In genomic region chr16:97797950-97798869, GRCm38 (mm10) we compare ENCODE assay signal across 16 mouse cellular contexts. TPM values are rescaled to one million over a fixed set of nuclear protein-coding genes. Genes with fewer than 3 reads are reported as not detected.
DNase-seq lines count a peak whose midpoint lies in the region; ATAC-seq lines count a peak whose summit lies in the region.
"Had no signal": no experiment of that assay in that cellular context is flagged by ENCODE, and none has a peak within 500 bp of the region (broad histone marks: within the 10 kb centered on the region; RNA-seq: fewer than 3 reads in every experiment).

No protein-coding gene starts in this region.

- peak; percentile 22 for DNase-seq in heart, adult 11 months
- no peak for DNase-seq in heart, adult 8-10 months (ENCODE audit: low spot score)
- peak; percentile 11 for DNase-seq in induced T-regulatory cell, adult 2 months (ENCODE audit: low read depth)
- no peak for DNase-seq in layer of hippocampus, postnatal 36 days
- no peak for DNase-seq in MN1 (ENCODE audit: low spot score)
- DNase-seq in left cerebral cortex, postnatal 10 days (ENCODE audit: extremely low spot score in 1 of 2, low spot score in 2 of 2): no peak
- DNase-seq: cerebellum, adult 9-11 months; heart, adult 18-20 months had no signal

- intact Hi-C loops in left cerebral cortex, postnatal 10 days (cut with DNase I): no loop called here

- no peak overlapping the region for H3K9ac ChIP-seq in liver, embryonic 15.5 days
- H3K9ac ChIP-seq in hindbrain, embryonic 13.5 days: no peak overlapping the region
- H3K9ac ChIP-seq: forebrain, embryonic 15.5 days; limb, embryonic 12.5 days; lung, embryonic 15.5 days; neural tube, embryonic 12.5 days had no signal

- no peak overlapping the region for H3K27ac ChIP-seq in liver, embryonic 15.5 days (replicated peaks)
- no peak overlapping the region for H3K27ac ChIP-seq in hindbrain, embryonic 13.5 days
- H3K27ac ChIP-seq: forebrain, embryonic 15.5 days; hindbrain, embryonic 10.5 days; left cerebral cortex, adult 2 months; limb, embryonic 12.5 days; lung, embryonic 15.5 days; neural tube, embryonic 12.5 days had no signal

- H3K4me1 ChIP-seq in liver, embryonic 15.5 days (replicated peaks): no peaks in the 10 kb centered on the region
- no peaks in the 10 kb centered on the region for H3K4me1 ChIP-seq in hindbrain, embryonic 13.5 days (replicated peaks)
- H3K4me1 ChIP-seq: forebrain, embryonic 15.5 days; hindbrain, embryonic 10.5 days; limb, embryonic 12.5 days; lung, embryonic 15.5 days; neural tube, embryonic 12.5 days had no signal

- H3K36me3 ChIP-seq in liver, embryonic 15.5 days (replicated peaks): peaks cover 69% of the 10 kb centered on the region
- peaks cover 94% of the 10 kb centered on the region for H3K36me3 ChIP-seq in hindbrain, embryonic 13.5 days

- H3K27me3 ChIP-seq in liver, embryonic 15.5 days: no peaks in the 10 kb centered on the region
- H3K27me3 ChIP-seq in hindbrain, embryonic 13.5 days: no peaks in the 10 kb centered on the region
- H3K27me3 ChIP-seq: forebrain, embryonic 15.5 days; limb, embryonic 12.5 days; lung, embryonic 15.5 days; neural tube, embryonic 12.5 days had no signal

- no peak overlapping the region for H3K4me2 ChIP-seq in liver, embryonic 15.5 days
- no peak overlapping the region for H3K4me2 ChIP-seq in hindbrain, embryonic 13.5 days
- H3K4me2 ChIP-seq: forebrain, embryonic 15.5 days; limb, embryonic 12.5 days; lung, embryonic 15.5 days; neural tube, embryonic 12.5 days had no signal

- 38% methylated on average over 7 of the region's 7 CpGs for WGBS in liver, embryonic 15.5 days (ENCODE audit: insufficient replicate concordance)
- WGBS in hindbrain, embryonic 13.5 days: 96% methylated on average over 7 of the region's 7 CpGs

- ATAC-seq in liver, embryonic 15.5 days (ENCODE audit: insufficient read depth): peak; percentile 23; the same call in 1 of the 2 replicates
- ATAC-seq in hindbrain, embryonic 13.5 days (ENCODE audit: low FRiP score): no peak
- ATAC-seq: forebrain, embryonic 15.5 days had no signal

- H3K9me3 ChIP-seq in liver, embryonic 15.5 days (replicated peaks): no peaks in the 10 kb centered on the region
- H3K9me3 ChIP-seq in hindbrain, embryonic 13.5 days: no peaks in the 10 kb centered on the region
- H3K9me3 ChIP-seq: forebrain, embryonic 15.5 days; hindbrain, embryonic 10.5 days; limb, embryonic 12.5 days; lung, embryonic 15.5 days; neural tube, embryonic 12.5 days had no signal

- no peak overlapping the region for H3K4me3 ChIP-seq in liver, embryonic 15.5 days (replicated peaks)
- H3K4me3 ChIP-seq in hindbrain, embryonic 13.5 days: no peak overlapping the region
- H3K4me3 ChIP-seq: forebrain, embryonic 15.5 days; hindbrain, embryonic 10.5 days; left cerebral cortex, adult 2 months; limb, embryonic 12.5 days; lung, embryonic 15.5 days; neural tube, embryonic 12.5 days had no signal

RNA-seq across cellular contexts. Expression of gene Ripk4, which starts 34.6 kb away (rescaled TPM):
- total RNA-seq in heart, adult 8-10 months (2022): under 1 TPM; 0.06 to 0.22 (median 0.19) TPM
- 3.2 and 3.4 TPM in 2 replicates for polyA plus RNA-seq in liver, embryonic 15.5 days (2015; fragmentation: Nextera tagmentation; extraction: Ambion mirVana)
- under 1 TPM; 0.10 to 0.17 TPM for total RNA-seq in layer of hippocampus, postnatal 36 days (2021)
- total RNA-seq in left cerebral cortex, postnatal 10 days (2021): under 1 TPM in 1 of 2 experiments, not detected in 1; 0.30 TPM
- polyA plus RNA-seq in hindbrain, embryonic 13.5 days (2015; fragmentation: Nextera tagmentation; extraction: Ambion mirVana): 0.53 and 0.63 TPM in 2 replicates

RNA-seq across cellular contexts. Expression of gene Prdm15, which starts 53.4 kb away (rescaled TPM):
- 1 to 10 TPM; 4.5 to 6.5 (median 5.0) TPM for total RNA-seq in heart, adult 8-10 months (2022)
- 2.7 TPM in 2 replicates for polyA plus RNA-seq in liver, embryonic 15.5 days (2015; fragmentation: Nextera tagmentation; extraction: Ambion mirVana)
- 10 to 100 TPM; 26.9 to 29.1 TPM for total RNA-seq in layer of hippocampus, postnatal 36 days (2021)
- 10 to 100 TPM; 19.2 to 20.6 TPM for total RNA-seq in left cerebral cortex, postnatal 10 days (2021)
- 11.2 and 14.5 TPM in 2 replicates for polyA plus RNA-seq in hindbrain, embryonic 13.5 days (2015; fragmentation: Nextera tagmentation; extraction: Ambion mirVana)

Comparison
In these comparisons a context has a peak if more than half of its experiments do, and no peak if none do; other contexts are left out.
1. DNase-seq: peak in heart, adult 11 months (single experiment) and induced T-regulatory cell, adult 2 months (single experiment); none in heart, adult 8-10 months (single experiment), layer of hippocampus, postnatal 36 days (0 of 2), MN1 (single experiment) and left cerebral cortex, postnatal 10 days (0 of 2).